Mouse (Mus musculus): ENCODE data around the gene Fgd5. TPM values are rescaled to one million over a fixed set of nuclear protein-coding genes. Genes with fewer than 3 reads are reported as not detected.

The Fgd5 gene
- polyA plus RNA-seq, 1 experiment from 2014 or later, result 5.2 TPM

DNA sequence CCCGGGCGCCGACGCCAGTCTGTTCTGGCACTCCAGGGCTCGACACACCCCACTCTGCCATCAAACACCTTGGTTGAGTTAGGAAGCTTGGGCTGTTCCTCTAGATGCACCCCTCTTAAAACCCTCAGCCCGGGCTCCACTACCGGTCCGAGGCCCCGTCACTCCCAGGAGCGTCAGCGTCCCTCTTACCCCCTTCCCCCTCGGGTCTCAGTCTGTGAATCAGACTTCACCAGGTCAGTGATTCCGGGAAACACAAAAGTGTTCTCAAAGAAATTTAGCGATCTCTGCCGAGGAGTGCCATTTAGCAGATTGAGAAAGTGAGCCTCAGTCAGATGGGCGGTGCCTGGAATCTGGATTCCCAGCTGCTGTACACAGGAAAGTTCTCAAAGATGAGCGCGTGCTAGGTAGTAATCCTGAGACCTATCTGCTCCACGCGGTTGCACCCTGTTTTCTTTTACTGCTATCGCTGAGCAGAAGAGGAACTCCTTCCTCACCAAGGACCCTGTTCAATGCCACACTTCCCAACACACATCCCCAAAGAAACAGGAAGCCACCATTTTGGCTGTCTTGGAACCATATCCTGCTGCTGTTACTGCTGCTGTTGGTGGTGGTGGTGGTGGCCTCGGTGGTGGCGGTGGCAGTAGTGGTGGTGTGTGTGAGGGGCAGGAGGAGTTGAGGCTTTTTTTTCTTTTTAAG lies 771 bp downstream of the Fgd5 start:
- 9% methylated on average over 23 of the region's 23 CpGs for WGBS
- Histone ChIP-seq H3K4me2 (peak overlapping the region; percentile 93), H3K4me3 (peak overlapping the region; percentile 56), H3K27ac (no peak overlapping the region), H3K36me3 (ENCODE audit: poor library complexity, severe bottlenecking) (no peaks in the 10 kb centered on the region), H3K9me3 (replicated peaks) (no peaks in the 10 kb centered on the region), H3K4me1 (peaks cover 24% of the 10 kb centered on the region), H3K9ac (peak overlapping the region; percentile 76), H3K27me3 (peaks cover 50% of the 10 kb centered on the region)
- no peak for ATAC-seq

DNA sequence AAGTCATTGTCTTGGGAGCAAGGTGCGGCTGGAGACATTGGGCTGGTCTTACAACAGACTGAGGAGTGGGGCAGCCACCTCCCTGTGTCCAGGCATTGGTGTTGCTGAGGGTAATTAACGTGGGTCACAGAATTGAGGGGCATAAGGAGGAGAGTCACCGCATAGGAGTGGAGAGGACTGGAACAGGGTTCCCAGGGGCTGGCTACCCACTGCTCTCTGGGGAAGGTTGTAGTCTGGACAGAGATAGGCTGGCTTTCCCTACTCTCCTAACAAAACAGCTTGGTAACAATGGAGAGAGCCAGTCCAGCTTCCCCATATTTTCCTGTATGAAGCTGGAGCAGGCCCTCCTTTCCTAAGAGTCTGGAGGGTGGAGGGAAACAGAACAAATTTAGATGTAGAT lies 1.3 kb downstream of the Fgd5 start:
- Histone ChIP-seq H3K9ac (no peak overlapping the region), H3K4me3 (peak overlapping the region; percentile 56), H3K27ac (no peak overlapping the region), H3K4me2 (peak overlapping the region; percentile 93; the same call in 1 of the 2 replicates), H3K27me3 (peaks cover 49% of the 10 kb centered on the region), H3K36me3 (ENCODE audit: poor library complexity, severe bottlenecking) (no peaks in the 10 kb centered on the region), H3K9me3 (replicated peaks) (no peaks in the 10 kb centered on the region), H3K4me1 (peaks cover 24% of the 10 kb centered on the region)
- WGBS, result 69% methylated on average over 3 of the region's 3 CpGs
- ATAC-seq, result no peak

DNA sequence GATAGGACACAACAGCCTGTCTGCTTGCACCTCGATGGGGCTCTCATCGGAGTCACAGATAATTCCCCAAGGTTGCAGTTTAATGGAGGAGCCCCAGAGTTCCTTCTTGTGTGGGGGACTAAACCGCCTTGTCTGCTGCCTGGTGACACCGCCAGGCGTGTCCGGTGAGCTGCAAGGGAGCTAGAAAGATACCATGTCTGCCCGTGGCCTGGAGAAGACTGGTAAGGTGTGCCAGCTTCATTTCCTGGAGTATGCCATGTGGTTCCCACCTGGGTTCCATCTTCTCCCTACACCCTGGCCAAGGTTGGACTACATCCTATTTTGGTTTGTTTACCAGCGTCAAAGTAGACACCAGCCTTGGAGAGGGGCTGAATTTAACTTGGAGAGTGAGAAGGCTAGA lies 11.4 kb downstream of the Fgd5 start:
- no peaks in the 10 kb centered on the region for H3K4me1 ChIP-seq
- no peak overlapping the region for H3K9ac ChIP-seq
- no peaks in the 10 kb centered on the region for H3K9me3 ChIP-seq (replicated peaks)
- H3K4me3 ChIP-seq, result no peak overlapping the region
- no peak for ATAC-seq
- H3K36me3 ChIP-seq (ENCODE audit: poor library complexity, severe bottlenecking), result no peaks in the 10 kb centered on the region
- WGBS, result 93% methylated on average over 8 of the region's 8 CpGs
- no peak overlapping the region for H3K4me2 ChIP-seq
- no peak overlapping the region for H3K27ac ChIP-seq
- H3K27me3 ChIP-seq, result no peaks in the 10 kb centered on the region

DNA sequence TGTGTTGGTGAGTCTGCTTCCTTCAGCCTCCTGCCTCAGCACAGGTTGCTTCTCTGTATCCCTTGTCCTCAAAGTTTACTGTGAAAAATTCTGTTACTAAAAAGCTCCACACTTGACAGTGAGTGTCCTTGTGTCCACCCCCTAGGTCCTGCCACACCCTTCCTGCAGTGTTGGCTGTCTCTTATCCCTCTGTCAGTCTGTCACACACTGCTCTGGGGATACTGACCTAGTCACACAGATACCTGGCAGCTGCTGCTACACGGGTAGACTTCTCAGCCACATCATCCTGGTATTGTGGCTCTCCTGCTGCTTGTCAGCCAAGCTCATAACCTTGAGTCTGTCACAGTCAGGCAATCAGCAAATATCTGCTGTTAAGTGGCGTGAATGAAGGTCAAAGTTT lies 14.1 kb downstream of the Fgd5 start:
- Histone ChIP-seq H3K27ac (no peak overlapping the region), H3K4me1 (0 out of 2 replicates have a peak, but pooled peaks cover 5% of the 10 kb centered on the region), H3K4me2 (no peak overlapping the region), H3K27me3 (no peaks in the 10 kb centered on the region), H3K9ac (no peak overlapping the region; the same call in 1 of the 2 replicates), H3K9me3 (replicated peaks) (no peaks in the 10 kb centered on the region), H3K36me3 (ENCODE audit: poor library complexity, severe bottlenecking) (no peaks in the 10 kb centered on the region), H3K4me3 (no peak overlapping the region)
- no peak for ATAC-seq
- WGBS, result 84% methylated on average over 2 of the region's 2 CpGs

- no peak overlapping the region for H3K9ac ChIP-seq
- no peaks in the 10 kb centered on the region for H3K27me3 ChIP-seq
- ATAC-seq, result no peak
- no peak overlapping the region for H3K4me2 ChIP-seq
- WGBS, result 73% methylated on average over 8 of the region's 8 CpGs
- no peak overlapping the region for H3K27ac ChIP-seq
- no peak overlapping the region for H3K4me3 ChIP-seq
- H3K36me3 ChIP-seq (ENCODE audit: poor library complexity, severe bottlenecking), result no peaks in the 10 kb centered on the region
- H3K4me1 ChIP-seq, result 0 out of 2 replicates have a peak, but pooled peaks cover 5% of the 10 kb centered on the region
- H3K9me3 ChIP-seq (replicated peaks), result no peaks in the 10 kb centered on the region
These were observed 15.3 kb downstream of the Fgd5 start for GRCm38 (mm10) chr6:91993795-91994505.

DNA sequence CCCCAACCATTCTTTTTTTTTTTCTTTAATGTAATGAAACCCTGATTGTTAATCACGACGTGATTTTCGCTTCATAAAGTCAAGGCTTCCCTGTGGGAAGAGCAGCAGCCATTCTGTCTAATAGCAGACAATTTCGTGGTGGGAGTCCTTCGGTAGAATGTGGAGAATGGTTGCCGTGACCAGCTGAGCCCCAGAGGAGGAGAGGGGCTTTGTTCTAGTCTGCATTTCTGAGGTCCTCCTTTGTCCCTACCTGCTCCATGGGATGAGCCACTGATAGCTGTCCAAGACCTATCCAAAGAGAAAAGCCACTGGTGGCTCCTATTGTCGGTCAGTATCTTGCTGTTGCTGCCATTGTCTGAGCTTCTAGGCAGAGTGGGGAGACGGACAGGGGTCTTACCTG lies 17.4 kb downstream of the Fgd5 start:
- no peak overlapping the region; the same call in 1 of the 2 replicates for H3K4me2 ChIP-seq
- H3K4me1 ChIP-seq, result 0 out of 2 replicates have a peak, but pooled peaks cover 5% of the 10 kb centered on the region
- H3K4me3 ChIP-seq, result no peak overlapping the region
- whole genome bisulfite sequencing, result 64% methylated on average over 8 of the region's 8 CpGs
- H3K27ac ChIP-seq, result peak overlapping the region; percentile 63
- ATAC-seq, result 0 out of 2 replicates have a peak, but pooled peaks have one; percentile 16
- H3K9me3 ChIP-seq (replicated peaks), result no peaks in the 10 kb centered on the region
- peaks cover 4% of the 10 kb centered on the region; the same call in 1 of the 2 replicates for H3K27me3 ChIP-seq
- H3K9ac ChIP-seq, result no peak overlapping the region
- no peaks in the 10 kb centered on the region for H3K36me3 ChIP-seq (ENCODE audit: poor library complexity, severe bottlenecking)

DNA sequence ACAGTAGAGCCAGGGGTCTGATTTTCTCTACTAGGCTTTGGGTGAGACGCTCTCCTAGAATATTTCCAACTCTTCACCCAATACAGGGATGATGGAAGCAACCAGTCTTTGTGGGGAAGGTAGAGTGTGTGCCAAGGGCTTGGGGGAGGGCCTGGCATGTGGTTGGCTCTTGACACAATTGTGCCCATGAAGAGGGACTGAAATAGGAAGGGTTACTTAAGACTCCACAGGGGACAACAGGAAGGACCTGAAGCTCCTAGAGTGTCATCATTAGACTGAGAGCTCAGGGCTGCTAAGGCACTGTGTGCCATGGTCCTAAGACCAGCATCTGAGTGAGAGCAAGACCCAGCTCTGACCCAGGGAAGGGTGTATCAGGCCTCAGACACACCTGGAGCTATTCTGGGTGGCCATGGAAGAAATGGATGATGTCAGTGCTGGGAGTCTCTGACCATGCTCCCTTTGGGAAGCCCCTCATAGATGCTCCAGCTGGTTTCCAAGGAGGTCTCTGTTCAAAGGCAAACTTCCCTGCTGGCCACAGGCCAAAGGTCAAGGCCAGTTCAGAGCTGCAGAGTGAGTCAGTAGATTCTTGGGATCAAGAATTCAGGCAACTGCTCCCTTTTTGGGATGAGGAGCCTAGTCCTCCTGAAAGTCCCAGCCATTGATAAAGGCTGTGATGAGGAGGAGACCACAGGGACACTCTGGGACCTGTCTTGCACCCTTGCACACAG lies 24.0 kb downstream of the Fgd5 start:
- WGBS, result 91% methylated on average over 1 of the region's 1 CpGs

GRCm38 (mm10) chr6:92003646-92004045 lies 25.0 kb downstream of the Fgd5 start:
- no peak overlapping the region for H3K9ac ChIP-seq
- 18% methylated on average over 2 of the region's 2 CpGs for WGBS
- no peak overlapping the region for H3K4me3 ChIP-seq
- peaks cover 33% of the 10 kb centered on the region for H3K4me1 ChIP-seq
- H3K27ac ChIP-seq, result peak overlapping the region; percentile 72
- no peaks in the 10 kb centered on the region for H3K36me3 ChIP-seq (ENCODE audit: poor library complexity, severe bottlenecking)
- no peak overlapping the region for H3K4me2 ChIP-seq
- no peaks in the 10 kb centered on the region for H3K9me3 ChIP-seq (replicated peaks)
- H3K27me3 ChIP-seq, result peaks cover 30% of the 10 kb centered on the region
- ATAC-seq, result no peak

More for the DNA sequence above, 24.0 kb downstream of the Fgd5 start:
- H3K4me1 ChIP-seq, result peaks cover 33% of the 10 kb centered on the region
- no peak overlapping the region for H3K27ac ChIP-seq
- no peak for ATAC-seq
- no peaks in the 10 kb centered on the region for H3K9me3 ChIP-seq (replicated peaks)
- peaks cover 30% of the 10 kb centered on the region for H3K27me3 ChIP-seq
- no peak overlapping the region for H3K4me3 ChIP-seq
- H3K9ac ChIP-seq, result no peak overlapping the region
- H3K4me2 ChIP-seq, result no peak overlapping the region
- no peaks in the 10 kb centered on the region for H3K36me3 ChIP-seq (ENCODE audit: poor library complexity, severe bottlenecking)

DNA sequence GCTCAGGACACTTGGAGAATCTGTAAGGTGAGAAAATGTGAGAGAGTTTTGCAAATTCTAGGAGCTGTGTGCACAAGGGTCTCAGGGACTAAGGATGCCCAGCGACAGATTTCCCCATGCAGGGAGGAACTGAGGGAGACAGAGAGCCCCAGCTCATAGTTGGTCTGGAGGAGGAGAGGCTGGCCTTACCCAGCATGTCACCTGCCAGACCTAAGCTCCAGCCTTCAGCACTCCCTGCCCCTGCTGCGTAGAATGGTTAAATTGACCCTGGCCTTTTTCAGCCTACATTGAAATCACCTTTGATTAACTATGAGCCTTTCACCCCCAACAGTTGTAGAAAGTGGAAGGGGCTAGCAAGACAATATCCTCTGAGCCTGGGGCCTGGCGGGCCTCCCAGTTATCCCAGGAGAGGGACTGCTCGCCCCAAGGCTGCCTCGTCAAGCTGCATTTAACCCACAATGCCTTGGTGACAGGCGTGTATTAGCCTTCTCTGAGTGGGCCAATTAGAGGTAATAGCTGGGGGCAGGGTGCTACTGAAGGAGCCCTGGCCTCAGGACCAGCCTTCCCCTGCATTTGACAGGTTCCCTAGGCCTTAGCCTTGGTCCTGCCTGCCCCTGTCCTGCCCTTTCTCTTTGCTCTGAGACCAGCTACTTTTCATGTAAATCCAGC lies 25.6 kb downstream of the Fgd5 start:
- H3K36me3 ChIP-seq (ENCODE audit: poor library complexity, severe bottlenecking), result no peaks in the 10 kb centered on the region
- H3K4me3 ChIP-seq, result no peak overlapping the region
- H3K27me3 ChIP-seq, result peaks cover 30% of the 10 kb centered on the region
- peaks cover 35% of the 10 kb centered on the region for H3K4me1 ChIP-seq
- WGBS, result 6% methylated on average over 6 of the region's 6 CpGs
- H3K4me2 ChIP-seq, result no peak overlapping the region
- peak overlapping the region; percentile 72 for H3K27ac ChIP-seq
- H3K9me3 ChIP-seq (replicated peaks), result no peaks in the 10 kb centered on the region
- ATAC-seq, result peak; percentile 95
- H3K9ac ChIP-seq, result no peak overlapping the region

DNA sequence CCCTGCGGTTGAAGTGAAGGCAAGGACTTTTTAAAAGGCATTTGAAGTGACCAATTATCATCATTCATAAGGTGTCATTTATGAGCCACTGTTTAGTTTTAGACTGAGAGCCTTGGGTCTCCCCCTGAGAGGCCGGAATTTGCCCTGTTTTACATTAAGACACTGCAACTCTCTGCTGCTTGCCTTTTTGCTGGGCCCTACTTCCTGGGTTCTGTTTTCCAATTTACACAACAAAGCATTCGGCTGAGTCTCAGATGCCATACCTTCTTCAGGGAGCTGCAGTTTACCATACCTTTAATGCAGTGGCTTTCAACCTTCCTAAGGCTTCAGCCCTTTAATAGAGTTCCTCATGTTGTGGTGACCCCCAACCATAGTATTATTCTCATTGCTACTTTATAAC lies 26.1 kb downstream of the Fgd5 start:
- WGBS, result 19% methylated on average over 3 of the region's 3 CpGs
- peak overlapping the region; percentile 72 for H3K27ac ChIP-seq
- H3K4me3 ChIP-seq, result no peak overlapping the region
- no peak overlapping the region for H3K4me2 ChIP-seq
- ATAC-seq, result peak; percentile 46; the same call in 1 of the 2 replicates
- H3K9me3 ChIP-seq (replicated peaks), result no peaks in the 10 kb centered on the region
- H3K9ac ChIP-seq, result no peak overlapping the region
- peaks cover 32% of the 10 kb centered on the region for H3K27me3 ChIP-seq
- no peaks in the 10 kb centered on the region for H3K36me3 ChIP-seq (ENCODE audit: poor library complexity, severe bottlenecking)
- H3K4me1 ChIP-seq, result peaks cover 40% of the 10 kb centered on the region

DNA sequence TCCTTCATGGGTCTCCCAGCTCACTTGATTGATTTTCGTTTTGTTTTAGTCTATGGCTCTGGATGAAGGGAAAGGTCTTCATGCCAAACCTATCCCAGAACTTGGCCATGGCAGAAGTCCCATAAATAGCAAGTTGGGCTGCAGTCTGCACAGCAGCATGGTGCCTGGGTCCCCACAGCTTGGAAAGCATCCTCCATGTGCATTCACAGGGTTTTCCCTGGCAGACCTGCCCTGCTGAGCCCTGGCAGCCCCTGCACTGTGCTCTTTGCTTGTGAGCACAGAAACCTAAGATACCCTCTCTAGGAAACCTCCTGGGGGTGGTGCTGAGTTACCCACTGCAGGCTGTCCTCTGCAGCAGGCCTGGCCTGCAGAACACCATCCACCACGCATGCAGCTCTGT lies 32.2 kb downstream of the Fgd5 start:
- WGBS, result 73% methylated on average over 2 of the region's 2 CpGs
- Histone ChIP-seq H3K9me3 (replicated peaks) (no peaks in the 10 kb centered on the region), H3K4me2 (no peak overlapping the region), H3K4me3 (no peak overlapping the region), H3K36me3 (ENCODE audit: poor library complexity, severe bottlenecking) (no peaks in the 10 kb centered on the region), H3K9ac (no peak overlapping the region), H3K27me3 (peaks cover 12% of the 10 kb centered on the region; the same call in 1 of the 2 replicates), H3K4me1 (peaks cover 13% of the 10 kb centered on the region), H3K27ac (no peak overlapping the region)
- no peak for ATAC-seq
